Mouse (Mus musculus) forebrain, embryonic 15.5 days (tissue): Measurements from ENCODE around the gene 4930469K13Rik. TPM values are rescaled to one million over a fixed set of nuclear protein-coding genes. Genes with fewer than 3 reads are reported as not detected.

Experiments used
- polyA plus RNA-seq: library from polyadenylated mRNA; unstranded; fragments of >200 nt; fragmentation: Nextera tagmentation; extraction: Ambion mirVana; gene quantifications from 2 replicates; pipeline ENCODE4 v1.2.1, GENCODE M21; 2015

Gene 4930469K13Rik
- polyA plus RNA-seq, 1 experiment from 2014 or later, result not detected

Other genes with a start within 250 kb of the 4930469K13Rik start
- gene Kcnmb1, start 135.5 kb downstream of the 4930469K13Rik start, polyA plus RNA-seq, result 0.11 and 0.15 TPM in 2 replicates
- 49.9 and 51.2 TPM in 2 replicates for gene Kcnip1, start 105.4 kb downstream of the 4930469K13Rik start, polyA plus RNA-seq
- 1.3 TPM in 2 replicates for gene Lcp2, start 51.6 kb downstream of the 4930469K13Rik start, polyA plus RNA-seq
- gene Foxi1, start 109.5 kb upstream of the 4930469K13Rik start, polyA plus RNA-seq, result not detected in 2 replicates
- gene Fam196b, start 216.3 kb upstream of the 4930469K13Rik start, polyA plus RNA-seq, result 1.9 and 2.2 TPM in 2 replicates